Mouse (Mus musculus) embryo, embryonic 10 days (tissue): ENCODE results near the gene Btg3.

ENCODE experiments used
- DNase-seq: peaks from one replicate; pipeline ENCODE4 v3.0.0-alpha.2; 2015; ENCODE audit warnings: low spot score

Gene Btg3

GRCm38 (mm10) chr16:78346662-78347327 lies 30.2 kb downstream of the Btg3 start:
- no peak for DNase-seq

GRCm38 (mm10) chr16:78343792-78344191 lies 33.2 kb downstream of the Btg3 start:
- peak; percentile 31 for DNase-seq

GRCm38 (mm10) chr16:78342767-78343166 lies 34.2 kb downstream of the Btg3 start:
- no peak for DNase-seq

- no peak for DNase-seq
Observed at GRCm38 (mm10) chr16:78341356-78341755, 35.6 kb downstream of the Btg3 start.

- DNase-seq = no peak
Observed at GRCm38 (mm10) chr16:78337226-78337625, 39.8 kb downstream of the Btg3 start.

GRCm38 (mm10) chr16:78327999-78328398 lies 49.0 kb downstream of the Btg3 start:
- DNase-seq = no peak

- DNase-seq = no peak
Observed at GRCm38 (mm10) chr16:78327562-78327961, 49.4 kb downstream of the Btg3 start.

GRCm38 (mm10) chr16:78325972-78326848 lies 50.8 kb downstream of the Btg3 start:
- DNase-seq = no peak

GRCm38 (mm10) chr16:78322140-78322539 lies 54.9 kb downstream of the Btg3 start:
- no peak for DNase-seq

GRCm38 (mm10) chr16:78321559-78321958 lies 55.4 kb downstream of the Btg3 start:
- peak; percentile 67 for DNase-seq

- DNase-seq = no peak
Observed at GRCm38 (mm10) chr16:78319711-78320110, 57.3 kb downstream of the Btg3 start.

GRCm38 (mm10) chr16:78317960-78318359 lies 59.0 kb downstream of the Btg3 start:
- DNase-seq = no peak

GRCm38 (mm10) chr16:78316849-78317248 lies 60.1 kb downstream of the Btg3 start:
- peak; percentile 34 for DNase-seq

- no peak for DNase-seq
Observed at GRCm38 (mm10) chr16:78314026-78314425, 63.0 kb downstream of the Btg3 start.

- DNase-seq = no peak
Observed at GRCm38 (mm10) chr16:78313135-78313887, 63.7 kb downstream of the Btg3 start.

GRCm38 (mm10) chr16:78309258-78309657 lies 67.7 kb downstream of the Btg3 start:
- DNase-seq = no peak

- DNase-seq = no peak
Observed at GRCm38 (mm10) chr16:78307476-78308192, 69.4 kb downstream of the Btg3 start.

GRCm38 (mm10) chr16:78306606-78307005 lies 70.4 kb downstream of the Btg3 start:
- no peak for DNase-seq

GRCm38 (mm10) chr16:78305606-78306100 lies 71.3 kb downstream of the Btg3 start:
- DNase-seq = no peak

- peak; percentile 66 for DNase-seq
Observed at GRCm38 (mm10) chr16:78302678-78303050, 74.3 kb downstream of the Btg3 start.

- peak; percentile 42 for DNase-seq
Observed at GRCm38 (mm10) chr16:78301831-78302677, 74.9 kb downstream of the Btg3 start.
